Mouse (Mus musculus) midbrain, embryonic 15.5 days (tissue): ENCODE measurements around the gene Gtsf1l. TPM values are rescaled to one million over a fixed set of nuclear protein-coding genes. Genes with fewer than 3 reads are reported as not detected.
A peak's percentile ranks its signal among the peaks of the same experiment; 100 is the strongest.

Experiments
- ATAC-seq: fragments of 200-750 bp; cut with Nextera tagmentation; replicated peaks from 2 replicates; pipeline ENCODE4 v1.8.0; 2017; ENCODE audit warnings: moderate TSS enrichment
- H3K27ac ChIP-seq: fragments of 300-500 bp; sonication (generic); 2 replicates; pipeline ENCODE4 v1.5.1; 2015; ENCODE audit warnings: mild to moderate bottlenecking, inconsistent platforms
- H3K27me3 ChIP-seq: fragments of 300-500 bp; sonication (generic); replicated peaks from 2 replicates; pipeline ENCODE4 v1.6.1; 2015; ENCODE audit warnings: inconsistent platforms
- H3K36me3 ChIP-seq: fragments of 300-500 bp; sonication (generic); replicated peaks from 2 replicates; pipeline ENCODE4 v1.6.1; 2015; ENCODE audit warnings: inconsistent platforms
- H3K4me1 ChIP-seq: fragments of 300-500 bp; sonication (generic); 2 replicates; pipeline ENCODE4 v1.6.1; 2015; ENCODE audit warnings: inconsistent platforms
- H3K4me2 ChIP-seq: fragments of 300-500 bp; sonication (generic); 2 replicates; pipeline ENCODE4 v1.6.1; 2015; ENCODE audit warnings: inconsistent platforms, mild to moderate bottlenecking, moderate library complexity
- H3K4me3 ChIP-seq: fragments of 300-500 bp; sonication (generic); 2 replicates; pipeline ENCODE4 v1.5.1; 2015; ENCODE audit warnings: mild to moderate bottlenecking, inconsistent platforms
- H3K9ac ChIP-seq: fragments of 300-500 bp; sonication (generic); 2 replicates; pipeline ENCODE4 v1.6.1; 2015; ENCODE audit warnings: mild to moderate bottlenecking, inconsistent platforms
- H3K9me3 ChIP-seq: fragments of 300-500 bp; sonication (generic); 2 replicates; pipeline ENCODE4 v1.6.1; 2016; ENCODE audit warnings: inconsistent platforms
- WGBS: fragments of 180-500 bp; shearing (Covaris S2); methylation state at CpG from one replicate; pipeline ENCODE4 v1.1.7; 2015; ENCODE audit warnings: mixed read lengths; 5-methylcytosine and 5-hydroxymethylcytosine counted together
- polyA plus RNA-seq: library from polyadenylated mRNA; unstranded; fragments of >200 nt; fragmentation: Nextera tagmentation; extraction: Ambion mirVana; gene quantifications from 2 replicates; pipeline ENCODE4 v1.2.1, GENCODE M21; 2015

Gene Gtsf1l
- polyA plus RNA-seq, 1 experiment from 2014 or later, result not detected

DNA sequence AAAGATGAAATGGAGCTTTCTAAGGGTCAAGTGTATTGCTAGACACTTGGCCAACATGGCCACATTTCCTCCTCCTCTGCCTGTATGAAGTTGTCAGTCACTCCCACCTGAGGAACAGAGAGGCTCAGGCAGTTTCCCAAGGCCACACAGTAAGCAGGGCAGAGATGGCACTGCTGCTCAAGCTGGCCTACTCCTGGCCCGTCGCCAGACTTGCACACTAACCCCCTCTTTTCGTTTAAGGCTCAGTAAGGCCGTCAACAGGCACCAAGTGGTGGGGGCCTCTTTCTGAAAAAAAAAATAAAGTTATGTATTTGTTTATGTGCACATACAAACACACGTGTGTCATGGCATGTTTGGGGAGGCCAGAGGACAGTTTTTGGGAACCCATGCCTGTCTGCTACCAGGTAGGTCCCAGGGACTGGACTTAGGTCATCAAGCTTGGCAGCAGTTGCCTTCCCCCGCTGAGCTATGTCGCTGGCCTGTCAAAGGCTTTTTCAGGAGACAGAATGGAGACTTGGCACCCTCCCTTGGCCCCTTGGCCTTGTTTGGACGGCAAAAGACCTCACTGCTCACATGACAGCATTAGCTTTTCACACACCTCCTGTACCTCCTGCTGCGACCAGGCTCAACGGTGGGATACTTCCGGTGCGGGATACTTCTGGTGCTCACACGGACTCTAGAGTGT, 16.6 kb upstream of the Gtsf1l start:
- H3K4me1 ChIP-seq, result peaks cover 19% of the 10 kb centered on the region
- no peak overlapping the region for H3K27ac ChIP-seq
- H3K4me2 ChIP-seq, result no peak overlapping the region
- no peaks in the 10 kb centered on the region for H3K36me3 ChIP-seq
- WGBS, result 74% methylated on average over 13 of the region's 13 CpGs
- H3K27me3 ChIP-seq, result no peaks in the 10 kb centered on the region
- H3K9me3 ChIP-seq, result no peaks in the 10 kb centered on the region
- ATAC-seq, result no peak
- H3K9ac ChIP-seq, result no peak overlapping the region
- no peak overlapping the region for H3K4me3 ChIP-seq

DNA sequence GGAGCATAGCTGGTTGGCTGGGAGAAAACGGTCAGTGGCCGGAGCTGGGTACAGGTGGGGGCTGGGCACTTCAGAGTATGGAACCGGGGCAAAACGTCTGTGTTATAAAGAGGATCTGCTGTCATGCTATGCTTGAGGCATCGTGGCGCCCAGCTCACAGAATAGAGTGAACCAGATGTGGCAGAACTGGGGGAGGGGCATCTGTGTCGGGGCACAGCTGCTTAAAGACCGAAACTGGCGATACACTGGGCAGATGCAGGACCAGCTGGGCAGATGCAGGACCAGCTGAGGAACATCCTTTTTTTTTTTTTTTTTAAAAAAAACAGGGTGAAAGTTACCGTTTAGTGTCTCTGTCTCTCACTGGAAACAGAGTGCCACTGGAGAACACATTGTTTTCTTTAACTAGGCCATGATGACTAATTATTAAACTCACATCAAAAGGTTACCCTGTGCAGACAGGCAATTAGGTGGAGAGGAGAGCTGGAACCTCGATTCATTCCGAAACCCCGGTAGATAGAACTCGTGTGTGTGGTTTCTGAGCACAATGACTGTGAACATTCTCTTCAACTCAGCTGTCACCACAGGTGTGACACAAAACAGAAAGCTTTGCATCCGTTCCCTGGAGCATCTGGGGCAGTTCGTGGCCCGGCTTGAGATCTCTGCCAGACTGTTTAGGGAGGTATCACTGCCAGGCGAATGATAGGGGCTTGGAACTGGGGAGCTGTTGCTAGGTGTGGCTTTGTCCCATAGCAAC, 15.4 kb upstream of the Gtsf1l start:
- H3K9ac ChIP-seq, result no peak overlapping the region
- 59% methylated on average over 18 of the region's 18 CpGs for WGBS

GRCm38 (mm10) chr2:163102216-163102615, 14.6 kb upstream of the Gtsf1l start:
- no peaks in the 10 kb centered on the region for H3K36me3 ChIP-seq
- WGBS, result 46% methylated on average over 7 of the region's 7 CpGs
- no peaks in the 10 kb centered on the region for H3K27me3 ChIP-seq
- no peaks in the 10 kb centered on the region for H3K9me3 ChIP-seq
- ATAC-seq, result peak; percentile 45; the same call in 1 of the 2 replicates
- no peak overlapping the region for H3K4me2 ChIP-seq
- peaks cover 12% of the 10 kb centered on the region for H3K4me1 ChIP-seq
- no peak overlapping the region for H3K4me3 ChIP-seq
- H3K9ac ChIP-seq, result no peak overlapping the region
- no peak overlapping the region for H3K27ac ChIP-seq

More for the DNA sequence above, 15.4 kb upstream of the Gtsf1l start:
- no peak overlapping the region for H3K4me2 ChIP-seq
- no peaks in the 10 kb centered on the region for H3K36me3 ChIP-seq
- H3K4me1 ChIP-seq, result peaks cover 12% of the 10 kb centered on the region
- no peak overlapping the region for H3K27ac ChIP-seq
- no peaks in the 10 kb centered on the region for H3K27me3 ChIP-seq
- ATAC-seq, result no peak
- no peaks in the 10 kb centered on the region for H3K9me3 ChIP-seq
- H3K4me3 ChIP-seq, result no peak overlapping the region

DNA sequence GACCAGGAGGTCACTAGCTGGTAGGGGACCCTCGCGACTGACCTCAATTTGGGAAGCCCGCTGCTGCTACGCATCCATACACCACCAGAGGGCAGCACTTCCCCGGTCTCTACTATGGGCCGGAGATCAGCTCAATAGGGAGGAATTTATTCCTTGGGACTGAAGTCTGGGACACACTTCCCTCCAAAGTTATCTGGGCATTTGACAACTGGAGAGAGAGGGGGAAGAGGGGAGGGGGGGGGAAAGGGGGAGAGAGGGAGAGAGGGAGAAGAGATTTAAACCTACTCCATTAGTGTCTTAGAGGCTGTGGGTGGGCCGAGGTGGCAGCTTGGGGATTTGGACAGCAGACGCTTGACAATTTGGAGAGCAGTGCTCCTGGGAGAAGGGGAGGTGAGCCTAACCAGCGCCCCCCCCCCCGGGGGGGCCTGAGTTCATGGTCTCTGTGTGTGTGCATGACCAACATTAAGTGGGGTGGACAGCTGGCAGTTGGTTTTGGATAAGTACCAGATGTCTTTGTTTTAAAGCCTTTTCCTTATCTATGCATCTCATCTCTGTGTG, 14.1 kb upstream of the Gtsf1l start:
- H3K27me3 ChIP-seq, result no peaks in the 10 kb centered on the region
- no peak overlapping the region for H3K4me2 ChIP-seq
- peaks cover 12% of the 10 kb centered on the region for H3K4me1 ChIP-seq
- WGBS, result 3% methylated on average over 10 of the region's 10 CpGs
- ATAC-seq, result peak; percentile 21; the same call in 1 of the 2 replicates
- no peak overlapping the region for H3K9ac ChIP-seq
- H3K4me3 ChIP-seq, result no peak overlapping the region
- H3K36me3 ChIP-seq, result no peaks in the 10 kb centered on the region
- no peak overlapping the region for H3K27ac ChIP-seq
- H3K9me3 ChIP-seq, result no peaks in the 10 kb centered on the region

DNA sequence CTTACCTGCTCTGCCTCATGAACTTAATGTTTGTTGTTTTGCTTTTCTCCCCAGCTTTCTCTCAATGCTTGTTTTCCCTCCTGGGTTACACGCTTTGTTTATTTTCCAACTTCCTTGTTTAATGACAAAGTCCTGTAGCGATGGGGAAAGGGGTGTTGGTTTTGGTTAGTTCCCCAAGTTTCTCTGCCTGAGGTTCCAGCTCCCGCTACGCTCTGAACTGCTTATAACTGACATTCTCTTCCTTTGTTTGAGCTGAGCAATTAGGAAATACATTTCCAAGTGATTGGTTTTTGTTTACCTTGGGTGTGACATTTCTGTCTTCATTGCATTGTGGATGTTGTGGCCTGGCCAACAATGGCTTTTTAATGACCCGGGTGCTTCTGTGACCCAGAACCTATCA, 12.9 kb upstream of the Gtsf1l start:
- Histone ChIP-seq H3K27ac (no peak overlapping the region), H3K4me2 (no peak overlapping the region), H3K4me1 (peaks cover 12% of the 10 kb centered on the region), H3K4me3 (no peak overlapping the region), H3K9ac (no peak overlapping the region), H3K36me3 (no peaks in the 10 kb centered on the region), H3K27me3 (no peaks in the 10 kb centered on the region), H3K9me3 (no peaks in the 10 kb centered on the region)
- no peak for ATAC-seq
- WGBS, result 88% methylated on average over 5 of the region's 5 CpGs

GRCm38 (mm10) chr2:163099919-163100318, 12.3 kb upstream of the Gtsf1l start:
- Histone ChIP-seq H3K27ac (no peak overlapping the region), H3K9ac (no peak overlapping the region), H3K27me3 (no peaks in the 10 kb centered on the region), H3K36me3 (no peaks in the 10 kb centered on the region), H3K4me2 (no peak overlapping the region), H3K4me1 (peaks cover 12% of the 10 kb centered on the region), H3K4me3 (no peak overlapping the region), H3K9me3 (no peaks in the 10 kb centered on the region)
- WGBS, result 51% methylated on average over 8 of the region's 8 CpGs
- ATAC-seq, result no peak

DNA sequence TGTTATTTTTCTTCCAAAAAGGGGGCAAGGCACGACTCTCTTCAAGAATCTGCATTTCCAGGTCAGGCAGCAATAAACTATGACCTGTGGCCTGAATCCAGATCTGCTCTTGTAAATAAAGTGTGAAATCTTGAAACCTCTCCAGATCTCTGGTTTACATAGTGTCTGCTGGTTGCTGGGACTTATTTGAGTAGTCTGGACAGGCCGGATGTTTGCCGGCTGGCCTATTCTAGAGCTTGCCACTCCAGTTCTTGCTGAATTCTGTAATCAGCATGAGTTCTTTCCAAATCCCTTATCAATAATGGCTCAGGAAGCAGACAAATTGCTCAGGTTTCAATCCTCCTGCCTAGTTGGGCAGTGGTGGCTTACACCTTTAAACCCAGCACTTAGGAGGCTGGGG, 8.1 kb upstream of the Gtsf1l start:
- H3K9me3 ChIP-seq, result no peaks in the 10 kb centered on the region
- no peaks in the 10 kb centered on the region for H3K4me1 ChIP-seq
- ATAC-seq, result no peak
- 52% methylated on average over 3 of the region's 3 CpGs for WGBS
- H3K27me3 ChIP-seq, result no peaks in the 10 kb centered on the region
- H3K4me3 ChIP-seq, result no peak overlapping the region
- no peak overlapping the region for H3K27ac ChIP-seq
- H3K36me3 ChIP-seq, result no peaks in the 10 kb centered on the region
- no peak overlapping the region for H3K4me2 ChIP-seq
- no peak overlapping the region for H3K9ac ChIP-seq

DNA sequence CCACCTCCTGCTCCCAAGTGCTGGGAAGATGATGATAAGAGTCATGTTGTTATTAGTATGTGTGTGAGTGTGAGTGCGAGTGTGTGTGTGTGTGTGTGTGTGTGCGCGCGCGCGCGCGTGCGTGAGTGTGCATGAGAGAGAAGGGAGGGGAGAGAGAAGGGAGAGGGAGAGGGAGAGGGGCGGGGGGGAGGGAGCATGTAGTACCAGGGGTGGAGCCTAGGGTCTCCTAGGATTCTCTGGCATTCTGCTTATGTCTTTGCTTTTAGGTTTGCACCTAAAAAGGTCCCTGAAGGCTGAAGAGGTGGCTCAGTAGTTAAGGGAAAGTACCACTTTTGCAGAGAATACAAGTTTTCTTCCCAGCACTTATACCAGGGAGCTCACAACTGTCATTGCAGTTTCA, 7.3 kb upstream of the Gtsf1l start:
- H3K4me2 ChIP-seq, result no peak overlapping the region
- no peak for ATAC-seq
- WGBS, result 89% methylated on average over 10 of the region's 10 CpGs
- no peaks in the 10 kb centered on the region for H3K9me3 ChIP-seq
- H3K9ac ChIP-seq, result no peak overlapping the region
- no peaks in the 10 kb centered on the region for H3K36me3 ChIP-seq
- H3K27ac ChIP-seq, result no peak overlapping the region
- H3K4me3 ChIP-seq, result no peak overlapping the region
- no peaks in the 10 kb centered on the region for H3K4me1 ChIP-seq
- no peaks in the 10 kb centered on the region for H3K27me3 ChIP-seq

DNA sequence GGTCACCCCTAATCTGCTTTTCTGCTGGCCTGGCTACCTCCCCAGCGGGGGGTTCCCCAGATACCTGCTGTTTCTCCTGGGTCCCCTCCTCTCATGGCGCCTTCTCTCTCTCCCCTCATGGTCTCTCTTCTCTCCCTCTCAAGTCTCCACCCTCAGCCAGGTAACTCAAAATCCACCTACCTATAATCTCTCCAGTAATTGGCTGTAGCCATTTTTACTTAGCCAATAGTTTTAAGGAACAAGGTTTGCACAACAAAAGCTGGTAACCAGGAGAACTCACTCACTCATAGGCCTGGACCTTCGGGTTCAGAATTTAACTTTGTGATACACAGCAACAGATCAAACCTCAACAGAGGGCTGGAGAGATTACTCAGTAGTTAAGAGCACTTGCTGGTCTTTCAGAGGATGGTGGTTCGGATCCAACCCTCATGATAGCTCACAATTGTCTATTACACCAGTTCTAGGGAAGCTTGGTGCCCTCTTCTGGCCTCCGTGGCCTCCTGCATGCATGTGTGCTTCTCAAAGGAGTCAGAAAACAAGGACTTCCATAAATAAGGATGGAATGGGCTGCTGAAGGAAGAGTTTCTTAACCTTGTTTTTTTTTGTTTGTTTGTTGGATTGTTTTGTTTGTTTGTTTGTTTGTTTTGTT, 1.9 kb upstream of the Gtsf1l start:
- Histone ChIP-seq H3K27me3 (no peaks in the 10 kb centered on the region), H3K4me3 (no peak overlapping the region), H3K27ac (no peak overlapping the region), H3K4me1 (no peaks in the 10 kb centered on the region), H3K9me3 (no peaks in the 10 kb centered on the region), H3K36me3 (no peaks in the 10 kb centered on the region), H3K9ac (no peak overlapping the region), H3K4me2 (no peak overlapping the region)
- WGBS, result 80% methylated on average over 5 of the region's 5 CpGs
- no peak for ATAC-seq

GRCm38 (mm10) chr2:163086561-163086960, 1.1 kb downstream of the Gtsf1l start:
- no peak overlapping the region for H3K4me3 ChIP-seq
- no peaks in the 10 kb centered on the region for H3K27me3 ChIP-seq
- 84% methylated on average over 8 of the region's 8 CpGs for WGBS
- no peaks in the 10 kb centered on the region for H3K9me3 ChIP-seq
- no peak overlapping the region for H3K9ac ChIP-seq
- H3K4me2 ChIP-seq, result no peak overlapping the region
- no peak overlapping the region for H3K27ac ChIP-seq
- no peaks in the 10 kb centered on the region for H3K4me1 ChIP-seq
- no peaks in the 10 kb centered on the region for H3K36me3 ChIP-seq
- ATAC-seq, result no peak

DNA sequence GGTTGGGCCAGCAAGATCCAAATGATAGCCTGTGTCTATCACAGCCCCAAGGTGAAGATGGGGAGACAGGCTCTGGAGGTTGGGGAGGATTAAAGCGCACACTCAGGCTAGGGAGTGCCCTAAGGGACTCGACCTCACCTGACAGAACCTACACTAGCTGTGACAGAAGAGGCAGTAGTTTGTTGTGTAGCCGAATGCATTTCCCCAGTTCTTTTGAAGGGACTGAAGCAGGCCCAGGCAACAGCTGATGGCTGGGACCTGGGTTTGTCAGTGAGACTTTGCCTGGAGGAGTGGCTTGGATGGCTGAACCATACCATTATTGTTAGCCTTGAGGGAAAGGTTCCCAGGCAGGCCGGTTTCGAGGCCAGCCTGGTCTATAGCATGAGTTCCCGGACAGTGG, 2.6 kb downstream of the Gtsf1l start:
- 88% methylated on average over 6 of the region's 6 CpGs for WGBS
- no peak overlapping the region for H3K4me3 ChIP-seq
- H3K27ac ChIP-seq, result no peak overlapping the region
- no peak overlapping the region for H3K4me2 ChIP-seq
- H3K9ac ChIP-seq, result no peak overlapping the region
- no peaks in the 10 kb centered on the region for H3K27me3 ChIP-seq
- no peaks in the 10 kb centered on the region for H3K36me3 ChIP-seq
- no peaks in the 10 kb centered on the region for H3K9me3 ChIP-seq
- H3K4me1 ChIP-seq, result no peaks in the 10 kb centered on the region
- no peak for ATAC-seq

GRCm38 (mm10) chr2:163084519-163084918, 3.1 kb downstream of the Gtsf1l start:
- H3K9me3 ChIP-seq, result no peaks in the 10 kb centered on the region
- no peak overlapping the region for H3K9ac ChIP-seq
- no peak overlapping the region for H3K4me2 ChIP-seq
- H3K27me3 ChIP-seq, result no peaks in the 10 kb centered on the region
- no peak for ATAC-seq
- no peak overlapping the region for H3K27ac ChIP-seq
- WGBS, result 90% methylated on average over 3 of the region's 3 CpGs
- H3K4me1 ChIP-seq, result no peaks in the 10 kb centered on the region
- H3K36me3 ChIP-seq, result no peaks in the 10 kb centered on the region
- no peak overlapping the region for H3K4me3 ChIP-seq
